Mouse (Mus musculus) adrenal gland, postnatal 36 days (tissue): ENCODE measurements around the gene Dtnb. TPM values are rescaled to one million over a fixed set of nuclear protein-coding genes. Genes with fewer than 3 reads are reported as not detected.
A peak's percentile ranks its signal among the peaks of the same experiment; 100 is the strongest.
"Not testable (repeated sequence)": the region's sequence is repeated elsewhere in the genome, so short reads cannot be mapped to it uniquely, and the experiment has no call there.

ENCODE experiments used
- DNase-seq, 2 experiments: peaks; one replicate each; pipeline ENCODE4 v3.0.0; 2021; ENCODE audit warnings: mixed read lengths in 1 of 2
- total RNA-seq, 2 experiments: library from RNA; stranded (reverse); gene quantifications; 2 replicates each; pipeline ENCODE4 v1.2.3; 2021

Gene Dtnb
- total RNA-seq, 2 experiments from 2014 or later: 30.1 to 43.3 TPM

DNA sequence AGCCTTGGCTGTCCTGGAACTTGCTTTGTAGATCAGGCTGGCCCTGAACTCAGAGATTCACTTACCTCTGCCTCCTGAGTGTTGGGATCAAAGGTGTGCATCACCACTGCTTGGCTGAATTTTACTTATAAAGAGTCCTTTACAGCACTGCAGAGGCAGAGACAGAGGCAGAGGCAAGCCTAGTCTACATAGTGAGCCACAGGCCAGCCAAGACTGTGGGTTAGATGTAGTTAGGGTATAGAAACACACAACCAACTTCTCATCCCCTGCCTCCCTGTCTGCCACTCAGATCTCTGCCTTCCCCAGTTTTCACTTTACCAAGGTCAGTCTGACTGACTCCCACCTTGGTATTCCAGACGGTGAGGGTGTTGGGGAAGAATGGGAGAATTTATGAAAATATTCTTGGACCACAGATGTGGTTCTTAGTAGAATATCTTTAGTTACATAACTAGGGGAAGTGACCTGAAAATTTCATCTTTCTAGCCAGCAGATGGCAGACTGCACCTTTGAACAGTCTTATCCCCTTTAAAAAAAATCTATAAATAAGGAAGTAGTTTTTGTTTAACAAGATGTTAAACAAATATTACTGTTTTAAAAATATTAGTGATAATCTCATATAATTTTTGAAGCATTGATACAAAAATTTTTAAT lies 88.9 kb downstream of the Dtnb start:
- DNase-seq: peak in 1 of 2 experiments; percentile 50

GRCm38 (mm10) chr12:3662660-3663059 lies 90.5 kb downstream of the Dtnb start:
- DNase-seq: peak in 1 of 2 experiments; percentile 6

DNA sequence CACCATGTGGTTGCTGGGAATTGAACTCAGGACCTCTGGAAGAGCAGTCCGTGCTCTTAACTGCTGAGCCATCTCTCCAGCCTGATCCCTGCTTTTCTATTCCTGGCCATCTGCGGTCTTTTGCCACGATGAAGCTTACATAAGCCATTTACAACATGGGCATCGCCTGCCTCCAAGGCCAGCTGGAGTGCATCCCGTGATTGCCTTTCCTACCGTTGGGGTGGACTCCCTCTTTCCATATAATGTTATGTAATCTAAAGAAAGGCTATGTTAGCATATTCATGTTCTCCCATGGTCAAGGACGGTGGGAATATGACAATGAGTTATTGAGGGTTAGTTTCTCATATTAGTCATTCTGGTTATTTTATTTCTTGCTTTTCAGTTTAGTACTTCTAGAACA lies 91.2 kb downstream of the Dtnb start:
- peak; percentile 16 to 18 for DNase-seq

- DNase-seq: no peak
Measured at GRCm38 (mm10) chr12:3669971-3670381, 97.8 kb downstream of the Dtnb start.

DNA sequence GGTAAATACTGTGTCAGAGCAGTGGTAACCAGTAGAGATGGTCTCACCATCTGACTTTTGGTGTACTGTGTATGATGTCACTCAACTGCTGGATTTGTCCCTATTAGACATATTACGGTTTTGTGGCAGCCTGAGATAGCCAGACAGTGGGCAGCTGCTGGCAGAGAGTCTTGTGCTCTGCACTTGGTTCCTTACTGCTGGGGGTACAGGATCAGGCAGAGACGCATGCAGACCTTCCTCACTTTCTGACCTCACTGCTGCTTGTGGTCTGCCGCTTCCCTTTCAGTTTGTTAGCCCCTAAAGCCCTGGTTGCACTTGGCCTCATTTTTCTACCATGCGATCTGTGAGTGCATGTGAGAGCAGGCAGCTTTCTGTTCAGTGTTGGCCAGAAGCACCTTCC lies 98.9 kb downstream of the Dtnb start:
- DNase-seq: no peak

DNA sequence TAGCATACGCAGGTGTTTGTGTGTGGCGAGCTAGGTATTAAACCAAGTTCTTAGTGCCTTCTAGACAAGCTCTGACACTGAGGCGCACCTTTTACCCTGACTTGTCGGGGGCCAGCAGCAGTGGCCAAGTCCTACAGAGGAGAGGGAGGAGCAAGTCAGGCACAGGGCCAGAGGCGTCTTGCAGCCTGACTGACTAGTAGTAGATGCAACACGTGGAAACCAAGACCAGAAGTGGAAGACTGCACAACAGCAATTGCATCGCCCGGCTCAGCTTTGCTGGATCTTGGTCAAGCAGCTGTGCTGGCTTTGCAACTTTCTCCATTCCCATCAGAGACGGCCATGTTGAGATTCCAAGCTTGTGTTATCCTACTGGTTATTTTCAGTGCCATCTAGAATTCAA lies 100.6 kb downstream of the Dtnb start:
- peak in 1 of 2 experiments; percentile 20 for DNase-seq

- no peak for DNase-seq
Measured at GRCm38 (mm10) chr12:3673886-3674285, 101.7 kb downstream of the Dtnb start.

GRCm38 (mm10) chr12:3674913-3675312 lies 102.7 kb downstream of the Dtnb start:
- no peak for DNase-seq

DNA sequence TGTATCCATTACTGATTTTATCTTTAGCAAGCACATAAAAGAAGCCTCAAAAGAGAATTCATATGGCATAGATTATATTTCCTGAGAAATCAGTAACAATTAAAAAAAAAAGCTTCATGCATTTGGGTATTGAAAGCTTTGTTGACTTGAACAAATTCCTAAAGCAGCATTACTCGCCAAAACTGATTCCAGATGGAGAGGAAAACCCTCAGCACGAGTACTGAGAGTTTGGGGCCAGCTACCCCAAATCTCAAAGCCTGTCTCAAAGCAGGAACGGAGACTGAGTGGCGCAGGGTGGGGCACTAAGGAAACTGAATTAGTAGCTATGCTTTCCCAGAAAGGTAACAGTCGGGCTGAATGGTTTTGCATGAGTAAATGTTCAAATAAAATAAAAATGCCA lies 108.5 kb downstream of the Dtnb start:
- DNase-seq: no peak

DNA sequence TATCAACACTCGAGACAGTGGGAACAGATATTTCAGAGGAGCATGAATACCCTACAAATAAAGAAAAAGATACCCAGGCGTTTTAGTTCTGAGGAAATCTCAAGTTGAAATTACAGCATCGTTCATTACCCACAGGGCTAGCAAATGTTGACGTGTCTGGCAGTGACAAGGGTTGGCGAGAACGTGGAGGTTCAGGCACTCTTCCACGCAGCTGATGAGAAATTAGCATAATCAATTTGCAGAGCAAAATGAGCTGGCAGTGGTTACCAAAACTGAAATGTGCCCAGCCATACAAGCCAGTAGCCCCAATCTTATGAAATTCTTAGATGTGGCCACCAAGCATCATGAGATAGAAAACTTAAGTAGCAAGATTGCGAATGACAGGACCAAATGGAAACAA lies 110.9 kb downstream of the Dtnb start:
- no peak for DNase-seq

- DNase-seq: no peak
Measured at GRCm38 (mm10) chr12:3686419-3686940, 114.3 kb downstream of the Dtnb start.

DNA sequence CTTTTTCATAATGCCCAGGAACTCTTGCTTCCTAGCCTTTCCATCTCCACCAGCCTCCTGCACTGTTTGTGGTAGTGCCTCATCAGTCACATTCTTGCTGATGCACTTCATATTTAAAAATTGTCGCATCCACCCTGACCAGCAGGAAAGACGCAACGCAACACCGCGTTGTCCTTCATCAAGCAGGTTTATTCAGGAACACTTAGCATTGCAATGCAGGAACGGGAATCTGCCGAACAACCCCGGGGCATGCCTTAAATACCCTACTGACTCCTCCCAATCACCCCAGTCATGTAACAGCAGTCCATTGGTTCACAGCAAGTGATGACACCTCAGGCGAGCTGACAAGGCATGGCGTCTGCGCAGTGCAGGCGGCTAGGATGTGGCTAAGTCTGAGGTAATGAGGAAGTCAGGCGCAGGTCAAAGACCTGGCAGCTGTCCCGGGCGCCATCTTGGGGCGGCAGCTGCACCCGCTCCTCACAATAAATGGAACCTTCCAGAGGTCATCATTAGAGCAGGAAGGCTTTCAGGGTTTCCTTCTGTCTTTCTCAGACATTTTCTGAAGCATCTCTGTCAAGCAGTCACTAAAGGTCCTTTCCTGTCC lies 118.8 kb downstream of the Dtnb start:
- not testable (repeated sequence) for DNase-seq

DNA sequence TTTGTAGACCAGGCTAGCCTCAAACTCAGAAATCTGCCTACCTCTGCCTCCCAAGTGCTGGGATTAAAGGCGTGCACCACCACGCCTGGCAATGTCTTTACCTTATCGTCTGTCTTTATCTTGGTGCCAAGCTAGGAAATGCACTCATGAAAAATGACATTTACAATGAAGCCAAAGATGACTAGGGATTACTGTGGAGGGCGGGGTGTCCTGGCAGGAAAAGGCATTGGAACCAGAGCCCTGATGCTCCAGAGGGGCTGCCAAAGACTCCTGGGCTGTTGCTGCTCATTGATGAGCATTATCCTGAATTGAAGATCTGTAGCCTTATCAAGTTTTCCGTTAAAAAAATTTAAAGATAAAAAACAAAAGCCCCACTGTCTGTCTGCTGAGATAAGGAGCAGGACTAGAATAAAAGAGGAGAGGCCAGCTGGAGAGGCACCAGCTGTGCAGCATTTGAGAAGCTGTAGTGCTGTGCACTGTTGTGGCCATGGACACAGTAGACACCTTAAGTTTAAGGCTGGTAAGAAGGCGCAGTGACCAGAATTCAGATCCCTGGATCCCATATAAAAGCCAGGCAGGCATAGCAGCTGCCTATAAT lies 120.7 kb downstream of the Dtnb start:
- DNase-seq: no peak

GRCm38 (mm10) chr12:3695741-3696501 lies 123.7 kb downstream of the Dtnb start:
- peak; percentile 22 to 55 for DNase-seq

GRCm38 (mm10) chr12:3700503-3700902 lies 128.3 kb downstream of the Dtnb start:
- DNase-seq: peak in 1 of 2 experiments; percentile 12

GRCm38 (mm10) chr12:3702903-3703302 lies 130.7 kb downstream of the Dtnb start:
- DNase-seq: no peak

GRCm38 (mm10) chr12:3719151-3719721 lies 147.1 kb downstream of the Dtnb start:
- DNase-seq: no peak

DNA sequence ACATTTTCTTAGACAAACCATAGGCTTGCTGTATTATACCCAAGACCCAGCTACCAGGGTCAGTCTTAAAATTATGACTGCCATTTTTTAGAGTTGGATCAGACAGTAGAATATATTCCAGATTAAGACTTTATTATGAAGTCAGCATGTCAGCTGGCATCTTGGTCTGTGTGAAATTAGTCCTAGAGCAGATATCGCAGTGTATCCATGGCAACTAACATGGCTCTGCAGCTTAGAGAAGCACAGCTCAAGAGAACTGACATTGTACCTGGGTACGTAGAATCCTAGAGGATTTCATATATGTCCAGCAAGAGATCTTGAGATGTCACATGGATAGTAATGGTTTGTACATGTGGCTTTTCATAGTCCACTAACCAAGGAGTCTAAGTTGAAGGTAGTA lies 148.3 kb downstream of the Dtnb start:
- DNase-seq: no peak

GRCm38 (mm10) chr12:3723762-3724161 lies 151.6 kb downstream of the Dtnb start:
- peak; percentile 52 to 69 for DNase-seq

- no peak for DNase-seq
Measured at GRCm38 (mm10) chr12:3724822-3725370, 152.7 kb downstream of the Dtnb start.

DNA sequence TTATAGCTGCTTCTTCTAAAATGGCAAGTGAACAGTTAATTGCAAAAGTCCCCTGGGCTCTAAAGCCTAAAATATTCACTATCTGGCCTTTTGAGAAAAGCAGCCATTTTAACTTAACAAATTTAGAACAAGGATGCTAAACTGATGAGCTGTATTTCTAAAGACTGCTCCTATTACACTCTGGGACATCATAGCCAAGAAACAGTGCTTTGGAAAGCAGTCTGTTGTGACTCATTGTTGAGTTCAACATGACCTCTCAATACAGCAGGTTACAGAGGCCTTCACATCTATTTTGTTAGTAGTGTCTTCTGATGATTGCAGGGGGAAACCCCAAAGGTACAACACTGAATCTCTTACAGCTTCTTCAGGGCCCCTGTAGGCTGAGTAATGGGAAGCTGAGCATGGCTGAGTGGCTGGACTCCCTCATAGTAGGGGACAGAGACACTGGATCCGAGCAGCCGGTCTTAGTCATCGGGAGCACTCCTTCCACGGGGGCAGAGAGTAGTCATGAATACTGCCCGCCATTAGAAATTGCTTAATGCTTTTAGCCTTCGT lies 157.4 kb downstream of the Dtnb start:
- DNase-seq: no peak
